Mouse (Mus musculus) stomach, embryonic 14.5 days (tissue): Measurements from ENCODE around the gene Irgc1. TPM values are rescaled to one million over a fixed set of nuclear protein-coding genes. Genes with fewer than 3 reads are reported as not detected.
"Not testable (repeated sequence)": the region's sequence is repeated elsewhere in the genome, so short reads cannot be mapped to it uniquely, and the experiment has no call there.

Experiments used
- ATAC-seq: fragments of 200-750 bp; cut with Nextera tagmentation; 2 replicates; pipeline ENCODE4 v1.8.0; 2017; ENCODE audit warnings: low read depth, moderate TSS enrichment; ENCODE audit not compliant: insufficient number of reproducible peaks, insufficient read depth, low FRiP score
- H3K27ac ChIP-seq: fragments of 300-500 bp; sonication (generic); 2 replicates; pipeline ENCODE4 v1.5.1; 2014; ENCODE audit warnings: mild to moderate bottlenecking, low read length, moderate library complexity, mixed read lengths
- H3K27me3 ChIP-seq: fragments of 300-500 bp; sonication (generic); 2 replicates; pipeline ENCODE4 v1.6.1; 2014; ENCODE audit warnings: low read length, control low read depth, mixed read lengths; ENCODE audit not compliant: control insufficient read depth, insufficient read depth
- H3K36me3 ChIP-seq: fragments of 300-500 bp; sonication (generic); 2 replicates; pipeline ENCODE4 v1.6.1; 2014; ENCODE audit warnings: mild to moderate bottlenecking, control low read depth, low read length, moderate library complexity, mixed read lengths; ENCODE audit not compliant: control insufficient read depth, insufficient read depth
- H3K4me1 ChIP-seq: fragments of 300-500 bp; sonication (generic); 2 replicates; pipeline ENCODE4 v1.6.1; 2014; ENCODE audit warnings: low read length, control low read depth, mixed read lengths; ENCODE audit not compliant: control insufficient read depth, insufficient read depth
- H3K4me2 ChIP-seq: fragments of 300-500 bp; sonication (generic); replicated peaks from 2 replicates; pipeline ENCODE4 v1.6.1; 2014; ENCODE audit warnings: low read depth, low read length, control low read depth
- H3K4me3 ChIP-seq: fragments of 300-500 bp; sonication (generic); 2 replicates; pipeline ENCODE4 v1.5.1; 2014; ENCODE audit warnings: low read depth, low read length, control low read depth
- H3K9ac ChIP-seq: fragments of 300-500 bp; sonication (generic); replicated peaks from 2 replicates; pipeline ENCODE4 v1.6.1; 2014; ENCODE audit warnings: low read depth, mild to moderate bottlenecking, control low read depth, low read length, moderate library complexity, mixed read lengths
- H3K9me3 ChIP-seq: fragments of 300-500 bp; sonication (generic); 2 replicates; pipeline ENCODE4 v1.6.1; 2016; ENCODE audit warnings: low read depth, low read length, control low read depth; ENCODE audit not compliant: control insufficient read depth
- WGBS: fragments of 180-500 bp; shearing (Covaris S2); extraction: QIAGEN DNeasy Blood & Tissue Kit; methylation state at CpG from one replicate; pipeline ENCODE4 v1.1.7; 2014; 5-methylcytosine and 5-hydroxymethylcytosine counted together
- polyA plus RNA-seq: library from polyadenylated mRNA; unstranded; fragments of >200 nt; fragmentation: Nextera tagmentation; extraction: Ambion mirVana; gene quantifications from 2 replicates; pipeline ENCODE4 v1.2.1, GENCODE M21; 2014

Gene Irgc1
- polyA plus RNA-seq, 1 experiment from 2014 or later, result not detected

GRCm38 (mm10) chr7:24483291-24483690, 31.2 kb upstream of the Irgc1 start:
- H3K4me2 ChIP-seq, H3K9me3 ChIP-seq, H3K9ac ChIP-seq, H3K27ac ChIP-seq, ATAC-seq, H3K4me3 ChIP-seq, H3K4me1 ChIP-seq, H3K36me3 ChIP-seq, H3K27me3 ChIP-seq: not testable (repeated sequence)
- WGBS, result 47% methylated on average over 6 of the region's 6 CpGs

- Histone ChIP-seq H3K36me3 (no peaks in the 10 kb centered on the region), H3K27ac (no peak overlapping the region), H3K4me3 (peak overlapping the region; percentile 53), H3K27me3 (no peaks in the 10 kb centered on the region), H3K9me3 (no peaks in the 10 kb centered on the region), H3K9ac (peak overlapping the region; percentile 45), H3K4me2 (peak overlapping the region; percentile 97), H3K4me1 (no peaks in the 10 kb centered on the region)
- peak; percentile 24 for ATAC-seq
- WGBS, result 4% methylated on average over 11 of the region's 38 CpGs
These were observed 30.3 kb upstream of the Irgc1 start for GRCm38 (mm10) chr7:24482208-24483020.

GRCm38 (mm10) chr7:24481474-24482207, 29.5 kb upstream of the Irgc1 start, which contains the start of gene Cadm4:
Gene Cadm4, plus strand, starts transcription at chr7:24482023.
- Histone ChIP-seq H3K4me1 (no peaks in the 10 kb centered on the region), H3K27me3 (no peaks in the 10 kb centered on the region), H3K27ac (no peak within 1 kb of the TSS), H3K4me2 (peak within 1 kb of the TSS; percentile 97), H3K4me3 (peak within 1 kb of the TSS; percentile 53), H3K9ac (peak within 1 kb of the TSS; percentile 45), H3K36me3 (no peaks in the 10 kb centered on the region), H3K9me3 (no peaks in the 10 kb centered on the region)
- under 1% methylated on average over 78 of the region's 83 CpGs for WGBS
- ATAC-seq, result peak; percentile 78

GRCm38 (mm10) chr7:24480986-24481473, 28.9 kb upstream of the Irgc1 start:
- Histone ChIP-seq H3K4me3 (peak overlapping the region; percentile 53), H3K4me1 (no peaks in the 10 kb centered on the region), H3K36me3 (no peaks in the 10 kb centered on the region), H3K27me3 (no peaks in the 10 kb centered on the region), H3K27ac (no peak overlapping the region), H3K9me3 (no peaks in the 10 kb centered on the region), H3K9ac (peak overlapping the region; percentile 45; the same call in 1 of the 2 replicates), H3K4me2 (peak overlapping the region; percentile 97)
- WGBS, result 13% methylated on average over 14 of the region's 14 CpGs
- peak; percentile 16; the same call in 1 of the 2 replicates for ATAC-seq

GRCm38 (mm10) chr7:24480121-24480941, 28.2 kb upstream of the Irgc1 start:
- H3K27ac ChIP-seq, result no peak overlapping the region
- H3K9ac ChIP-seq, result no peak overlapping the region
- H3K4me1 ChIP-seq, result no peaks in the 10 kb centered on the region
- H3K4me3 ChIP-seq, result no peak overlapping the region
- ATAC-seq, result no peak
- WGBS, result 44% methylated on average over 18 of the region's 18 CpGs
- peak overlapping the region; percentile 97; the same call in 1 of the 2 replicates for H3K4me2 ChIP-seq
- H3K27me3 ChIP-seq, result no peaks in the 10 kb centered on the region
- H3K9me3 ChIP-seq, result no peaks in the 10 kb centered on the region
- no peaks in the 10 kb centered on the region for H3K36me3 ChIP-seq

GRCm38 (mm10) chr7:24479685-24480084, 27.6 kb upstream of the Irgc1 start:
- H3K9ac ChIP-seq, result no peak overlapping the region
- no peak overlapping the region for H3K4me2 ChIP-seq
- no peaks in the 10 kb centered on the region for H3K4me1 ChIP-seq
- H3K4me3 ChIP-seq, result no peak overlapping the region
- ATAC-seq, result no peak
- no peak overlapping the region for H3K27ac ChIP-seq
- no peaks in the 10 kb centered on the region for H3K9me3 ChIP-seq
- H3K36me3 ChIP-seq, result no peaks in the 10 kb centered on the region
- whole genome bisulfite sequencing, result 82% methylated on average over 2 of the region's 2 CpGs
- H3K27me3 ChIP-seq, result no peaks in the 10 kb centered on the region

- Histone ChIP-seq H3K4me2 (no peak overlapping the region), H3K9me3 (no peaks in the 10 kb centered on the region), H3K4me3 (no peak overlapping the region), H3K9ac (no peak overlapping the region), H3K27me3 (no peaks in the 10 kb centered on the region), H3K27ac (no peak overlapping the region), H3K4me1 (no peaks in the 10 kb centered on the region), H3K36me3 (no peaks in the 10 kb centered on the region)
- no peak for ATAC-seq
- WGBS, result 83% methylated on average over 5 of the region's 5 CpGs
These were observed 26.8 kb upstream of the Irgc1 start for GRCm38 (mm10) chr7:24478911-24479310.

- Histone ChIP-seq H3K27me3 (no peaks in the 10 kb centered on the region), H3K4me1 (no peaks in the 10 kb centered on the region), H3K36me3 (no peaks in the 10 kb centered on the region), H3K9ac (no peak overlapping the region), H3K27ac (no peak overlapping the region), H3K4me2 (no peak overlapping the region), H3K4me3 (no peak overlapping the region), H3K9me3 (no peaks in the 10 kb centered on the region)
- WGBS, result 81% methylated on average over 7 of the region's 7 CpGs
- ATAC-seq, result no peak
These were observed 24.8 kb upstream of the Irgc1 start for GRCm38 (mm10) chr7:24476856-24477255.
